Mouse (Mus musculus) adipocyte (in vitro differentiated cells): ENCODE measurements around the gene Dcaf17.

ENCODE experiments used
- DNase-seq: peaks from one replicate; pipeline ENCODE4 v3.0.0-alpha.2; 2016; ENCODE audit warnings: low spot score

The Dcaf17 gene

GRCm38 (mm10) chr2:71054716-71055115 is 412 bp upstream of the Dcaf17 start:
- DNase-seq: peak; percentile 18

GRCm38 (mm10) chr2:71056115-71056835 is 1.1 kb downstream of the Dcaf17 start:
- peak; percentile 48 for DNase-seq

- no peak for DNase-seq
Observed at GRCm38 (mm10) chr2:71071601-71072000, 16.5 kb downstream of the Dcaf17 start.

GRCm38 (mm10) chr2:71073330-71073729 is 18.2 kb downstream of the Dcaf17 start:
- no peak for DNase-seq

- DNase-seq: no peak
Observed at GRCm38 (mm10) chr2:71073828-71074227, 18.7 kb downstream of the Dcaf17 start.

GRCm38 (mm10) chr2:71082416-71082815 is 27.3 kb downstream of the Dcaf17 start:
- no peak for DNase-seq

- DNase-seq: no peak
Observed at GRCm38 (mm10) chr2:71083454-71084193, 28.5 kb downstream of the Dcaf17 start.

- no peak for DNase-seq
Observed at GRCm38 (mm10) chr2:71089766-71090165, 34.6 kb downstream of the Dcaf17 start.

- DNase-seq: no peak
Observed at GRCm38 (mm10) chr2:71090660-71091445, 35.7 kb downstream of the Dcaf17 start.

GRCm38 (mm10) chr2:71096170-71096569 is 41.0 kb downstream of the Dcaf17 start:
- DNase-seq: no peak

GRCm38 (mm10) chr2:71102621-71103291 is 47.6 kb downstream of the Dcaf17 start:
- no peak for DNase-seq

- no peak for DNase-seq
Observed at GRCm38 (mm10) chr2:71103292-71103680, 48.2 kb downstream of the Dcaf17 start.

- no peak for DNase-seq
Observed at GRCm38 (mm10) chr2:71104696-71105095, 49.6 kb downstream of the Dcaf17 start.

- DNase-seq: no peak
Observed at GRCm38 (mm10) chr2:71105469-71106215, 50.5 kb downstream of the Dcaf17 start.

- DNase-seq: no peak
Observed at GRCm38 (mm10) chr2:71107225-71107624, 52.1 kb downstream of the Dcaf17 start.

- no peak for DNase-seq
Observed at GRCm38 (mm10) chr2:71108541-71108940, 53.4 kb downstream of the Dcaf17 start.

GRCm38 (mm10) chr2:71113489-71114171 is 58.5 kb downstream of the Dcaf17 start:
- DNase-seq: no peak

- DNase-seq: peak; percentile 8
Observed at GRCm38 (mm10) chr2:71116151-71116550, 61.0 kb downstream of the Dcaf17 start.

- DNase-seq: no peak
Observed at GRCm38 (mm10) chr2:71117797-71118708, 62.9 kb downstream of the Dcaf17 start, which contains the start of gene Cybrd1. Gene Cybrd1, plus strand, starts transcription at chr2:71117923.

- no peak for DNase-seq
Observed at GRCm38 (mm10) chr2:71120844-71121243, 65.7 kb downstream of the Dcaf17 start.
